Mouse (Mus musculus) hindbrain, embryonic 12.5 days (tissue): ENCODE measurements at regions not wholly inside any gene's neighbourhood (a gene's known extent, or its start where the extent isn't known, plus 50 kb on each side); places are given as distances from the start of the nearest gene placed in this dataset.
A peak's percentile ranks its signal among the peaks of the same experiment; 100 is the strongest.

Experiments used
- ATAC-seq: fragments of 200-750 bp; cut with Nextera tagmentation; 2 replicates; pipeline ENCODE4 v1.8.0; 2017; ENCODE audit warnings: moderate TSS enrichment; ENCODE audit not compliant: low FRiP score
- H3K27ac ChIP-seq: fragments of 300-500 bp; sonication (generic); 2 replicates; pipeline ENCODE4 v1.5.1; 2016; ENCODE audit warnings: mild to moderate bottlenecking
- H3K27me3 ChIP-seq: fragments of 300-500 bp; sonication (generic); 2 replicates; pipeline ENCODE4 v1.6.1; 2016; ENCODE audit warnings: mild to moderate bottlenecking
- H3K36me3 ChIP-seq: fragments of 300-500 bp; sonication (generic); 2 replicates; pipeline ENCODE4 v1.6.1; 2016; ENCODE audit warnings: mild to moderate bottlenecking
- H3K4me1 ChIP-seq: fragments of 300-500 bp; sonication (generic); 2 replicates; pipeline ENCODE4 v1.6.1; 2016
- H3K4me2 ChIP-seq: fragments of 300-500 bp; sonication (generic); replicated peaks from 2 replicates; pipeline ENCODE4 v1.6.1; 2016; ENCODE audit warnings: mild to moderate bottlenecking
- H3K4me3 ChIP-seq: fragments of 300-500 bp; sonication (generic); 2 replicates; pipeline ENCODE4 v1.5.1; 2016; ENCODE audit warnings: mild to moderate bottlenecking
- H3K9ac ChIP-seq: fragments of 300-500 bp; sonication (generic); 2 replicates; pipeline ENCODE4 v1.6.1; 2016; ENCODE audit warnings: mild to moderate bottlenecking, moderate library complexity
- H3K9me3 ChIP-seq: fragments of 300-500 bp; sonication (generic); replicated peaks from 2 replicates; pipeline ENCODE4 v1.6.1; 2016; ENCODE audit warnings: mild to moderate bottlenecking
- WGBS: fragments of 180-500 bp; shearing (Covaris S2); methylation state at CpG from one replicate; pipeline ENCODE4 v1.1.7; 2016; 5-methylcytosine and 5-hydroxymethylcytosine counted together

DNA sequence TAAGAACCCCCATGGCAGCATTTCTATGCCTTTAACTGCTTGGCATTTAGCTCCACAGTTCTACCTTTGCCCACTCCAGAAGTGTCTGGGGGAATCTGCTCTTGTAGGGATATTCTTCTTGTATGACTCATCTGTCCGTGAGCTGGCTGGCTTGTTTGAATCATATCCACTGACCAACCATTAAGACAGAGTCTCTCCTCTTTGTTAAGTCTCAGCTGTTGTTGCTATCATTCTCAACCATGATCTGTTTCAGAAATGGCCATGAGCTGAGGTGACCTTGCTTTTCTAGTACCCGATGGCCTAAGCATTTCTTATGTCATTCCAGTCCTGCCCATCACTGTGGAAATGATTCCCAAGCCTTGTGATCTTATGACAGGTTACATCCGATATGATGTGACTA is 161.8 kb downstream of the 4930564D02Rik start:
- Histone ChIP-seq H3K4me2 (no peak overlapping the region), H3K9ac (no peak overlapping the region), H3K27ac (no peak overlapping the region), H3K27me3 (no peaks in the 10 kb centered on the region), H3K4me3 (no peak overlapping the region), H3K4me1 (0 out of 2 replicates have a peak, but pooled peaks cover 5% of the 10 kb centered on the region), H3K36me3 (no peaks in the 10 kb centered on the region), H3K9me3 (no peaks in the 10 kb centered on the region)
- no peak for ATAC-seq
- 88% methylated on average over 3 of the region's 3 CpGs for WGBS

GRCm38 (mm10) chr3:105241048-105241447 is 174.4 kb downstream of the 4930564D02Rik start:
- Histone ChIP-seq H3K4me3 (no peak overlapping the region), H3K4me1 (no peaks in the 10 kb centered on the region)
- WGBS: 78% methylated on average over 3 of the region's 3 CpGs

DNA sequence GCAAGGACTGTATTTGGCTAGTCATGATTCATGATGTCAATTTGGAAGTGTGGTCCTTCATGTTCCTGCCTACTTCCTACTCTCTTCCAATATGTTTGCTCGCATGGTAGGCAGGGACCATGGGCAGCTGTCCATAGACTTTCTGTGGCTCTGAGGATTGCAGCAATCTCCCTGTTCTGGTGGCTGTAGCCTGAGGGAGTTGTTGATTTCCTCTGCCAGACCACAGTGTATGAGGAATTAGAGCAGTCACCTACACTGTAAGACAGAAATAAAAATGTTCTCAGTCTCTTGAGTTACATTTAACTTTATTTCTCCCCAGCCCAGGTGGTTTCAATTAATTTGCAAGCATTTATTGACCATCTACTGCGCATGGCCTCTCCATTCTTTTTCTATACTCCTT is 190.5 kb downstream of the 4930564D02Rik start:
- no peak overlapping the region for H3K27ac ChIP-seq
- no peak overlapping the region for H3K4me3 ChIP-seq
- H3K9me3 ChIP-seq: no peaks in the 10 kb centered on the region
- no peak overlapping the region for H3K4me2 ChIP-seq
- no peak overlapping the region for H3K9ac ChIP-seq
- H3K36me3 ChIP-seq: no peaks in the 10 kb centered on the region
- H3K4me1 ChIP-seq: no peaks in the 10 kb centered on the region
- ATAC-seq: no peak
- H3K27me3 ChIP-seq: no peaks in the 10 kb centered on the region
- WGBS: 90% methylated on average over 2 of the region's 2 CpGs

More at GRCm38 (mm10) chr3:105241048-105241447, 174.4 kb downstream of the 4930564D02Rik start:
- Histone ChIP-seq H3K9me3 (no peaks in the 10 kb centered on the region), H3K4me2 (no peak overlapping the region), H3K9ac (no peak overlapping the region), H3K27me3 (no peaks in the 10 kb centered on the region), H3K27ac (no peak overlapping the region), H3K36me3 (no peaks in the 10 kb centered on the region)
- no peak for ATAC-seq

DNA sequence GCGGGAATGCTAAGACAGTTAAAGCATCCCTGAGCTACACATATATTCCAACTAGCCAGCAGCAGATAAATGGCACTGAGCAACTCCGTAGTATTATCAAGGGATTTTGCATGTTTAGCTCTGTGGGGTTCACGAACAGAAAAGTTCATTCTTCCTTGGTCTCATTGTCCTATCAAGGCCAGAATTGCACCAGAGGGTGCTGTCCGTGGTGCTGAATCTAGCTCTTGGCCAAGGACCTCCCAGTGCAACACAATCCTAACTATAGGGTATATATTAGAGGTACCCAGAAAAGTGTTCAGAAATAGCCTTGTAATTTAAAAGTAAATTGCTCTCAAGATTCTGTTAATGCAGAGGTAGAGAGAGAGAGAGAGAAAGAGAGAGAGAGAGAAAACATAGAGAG is 176.9 kb upstream of the Kcnd3 start:
- Histone ChIP-seq H3K27me3 (no peaks in the 10 kb centered on the region), H3K27ac (no peak overlapping the region), H3K4me1 (no peaks in the 10 kb centered on the region), H3K9ac (no peak overlapping the region), H3K9me3 (no peaks in the 10 kb centered on the region), H3K4me3 (no peak overlapping the region), H3K4me2 (no peak overlapping the region), H3K36me3 (no peaks in the 10 kb centered on the region)
- ATAC-seq: no peak
- WGBS: 36% methylated on average over 4 of the region's 4 CpGs

DNA sequence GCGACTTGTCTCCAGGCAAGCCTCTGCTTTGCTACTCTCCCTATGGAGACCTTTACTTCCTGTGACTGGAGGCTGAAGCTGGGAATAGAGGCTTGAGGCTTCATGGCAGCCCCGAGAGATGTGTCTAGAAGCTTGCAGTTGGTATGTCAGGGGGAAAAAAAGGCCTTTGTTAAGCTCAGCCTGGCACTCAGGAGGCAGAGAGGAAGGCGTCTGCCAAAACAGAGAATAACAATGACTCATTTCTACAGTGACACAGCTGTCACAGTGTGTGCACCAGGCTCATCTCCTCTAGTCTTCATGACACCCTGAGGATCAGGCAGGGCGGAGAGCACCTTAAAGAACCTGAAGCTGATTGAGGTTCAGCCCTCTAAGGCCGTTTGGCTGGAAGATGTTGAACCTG is 171.2 kb upstream of the Kcnd3 start:
- Histone ChIP-seq H3K4me2 (no peak overlapping the region), H3K9ac (no peak overlapping the region), H3K27ac (no peak overlapping the region), H3K4me1 (no peaks in the 10 kb centered on the region), H3K9me3 (no peaks in the 10 kb centered on the region), H3K4me3 (no peak overlapping the region), H3K36me3 (no peaks in the 10 kb centered on the region), H3K27me3 (no peaks in the 10 kb centered on the region)
- 63% methylated on average over 5 of the region's 5 CpGs for WGBS
- ATAC-seq: no peak

- H3K36me3 ChIP-seq: no peaks in the 10 kb centered on the region
- H3K4me3 ChIP-seq: no peak overlapping the region
- no peak overlapping the region for H3K27ac ChIP-seq
- no peaks in the 10 kb centered on the region for H3K9me3 ChIP-seq
- H3K4me1 ChIP-seq: no peaks in the 10 kb centered on the region
- WGBS: 86% methylated on average over 3 of the region's 3 CpGs
- ATAC-seq: no peak
- H3K27me3 ChIP-seq: no peaks in the 10 kb centered on the region
- H3K4me2 ChIP-seq: no peak overlapping the region
- H3K9ac ChIP-seq: no peak overlapping the region
Observed at GRCm38 (mm10) chr3:105281686-105282085, 170.4 kb upstream of the Kcnd3 start.

DNA sequence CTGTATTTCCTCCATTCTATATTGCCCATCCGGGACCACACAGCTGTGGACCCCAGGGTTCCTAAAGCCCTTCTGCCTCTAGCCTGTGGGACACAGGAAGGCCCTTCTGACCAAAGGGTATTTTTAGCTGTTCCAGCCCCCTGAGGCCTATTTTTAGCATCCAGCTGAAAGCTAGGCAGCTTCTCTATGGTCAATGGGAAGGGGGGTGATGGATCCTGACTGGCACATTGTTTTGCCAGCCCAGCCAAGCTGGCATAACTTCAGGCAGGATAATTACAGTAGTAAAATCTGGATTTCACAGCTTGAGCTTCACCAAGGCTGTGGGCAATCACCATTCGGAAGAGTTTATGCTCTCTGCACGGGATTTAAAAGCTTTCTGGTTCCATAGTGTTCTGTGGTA is 153.9 kb upstream of the Kcnd3 start:
- Histone ChIP-seq H3K4me1 (peaks cover 7% of the 10 kb centered on the region; the same call in 1 of the 2 replicates), H3K36me3 (no peaks in the 10 kb centered on the region), H3K27ac (no peak overlapping the region), H3K4me3 (no peak overlapping the region), H3K4me2 (no peak overlapping the region), H3K9me3 (no peaks in the 10 kb centered on the region), H3K9ac (no peak overlapping the region), H3K27me3 (no peaks in the 10 kb centered on the region)
- no peak for ATAC-seq
- WGBS: 89% methylated on average over 3 of the region's 3 CpGs

DNA sequence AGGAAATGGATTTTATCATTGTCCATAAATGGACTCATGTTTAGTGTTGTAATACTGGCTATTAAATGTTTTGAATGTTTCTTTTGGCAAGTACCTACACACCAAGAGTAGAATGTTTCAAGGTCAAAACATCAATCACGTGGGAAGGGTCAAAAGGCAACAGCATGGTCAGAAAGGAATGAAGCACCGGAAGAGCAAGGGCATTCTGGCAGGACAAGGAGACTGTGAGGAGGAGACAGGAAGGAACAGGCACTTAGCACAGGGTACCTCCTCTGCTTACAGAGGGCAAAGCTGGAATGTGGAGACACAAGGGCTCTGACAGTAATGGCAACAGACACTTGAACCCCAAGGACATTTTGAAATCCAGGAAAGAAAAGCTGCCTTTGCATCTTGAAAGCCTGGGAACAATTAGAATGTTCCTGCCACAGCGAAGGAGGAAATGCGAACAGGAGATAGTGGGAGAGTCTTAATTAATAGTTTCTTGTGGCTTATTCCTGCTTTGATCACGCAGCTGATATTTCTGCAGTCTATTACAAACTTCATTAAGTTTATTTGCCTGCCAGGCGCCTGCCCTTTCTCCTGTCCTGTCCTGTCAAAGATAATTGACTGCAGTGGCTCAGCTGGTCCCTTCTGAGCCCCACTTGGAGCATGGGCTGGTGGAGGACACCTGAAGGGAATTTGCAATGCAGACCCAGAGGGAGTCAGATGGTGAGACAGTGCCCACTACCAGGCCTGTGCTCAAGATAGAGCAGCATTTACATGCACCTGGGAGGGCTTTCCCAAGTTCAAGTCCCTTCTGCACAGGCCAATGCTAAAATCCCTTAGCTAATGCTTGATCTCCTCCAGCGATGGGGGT is 151.2 kb upstream of the Kcnd3 start:
- H3K4me3 ChIP-seq: no peak overlapping the region
- no peaks in the 10 kb centered on the region for H3K36me3 ChIP-seq
- H3K4me2 ChIP-seq: no peak overlapping the region
- H3K4me1 ChIP-seq: peaks cover 7% of the 10 kb centered on the region; the same call in 1 of the 2 replicates
- no peak overlapping the region for H3K27ac ChIP-seq
- H3K9ac ChIP-seq: no peak overlapping the region
- no peaks in the 10 kb centered on the region for H3K9me3 ChIP-seq
- WGBS: 55% methylated on average over 7 of the region's 7 CpGs
- H3K27me3 ChIP-seq: no peaks in the 10 kb centered on the region
- ATAC-seq: peak; percentile 58; the same call in 1 of the 2 replicates

DNA sequence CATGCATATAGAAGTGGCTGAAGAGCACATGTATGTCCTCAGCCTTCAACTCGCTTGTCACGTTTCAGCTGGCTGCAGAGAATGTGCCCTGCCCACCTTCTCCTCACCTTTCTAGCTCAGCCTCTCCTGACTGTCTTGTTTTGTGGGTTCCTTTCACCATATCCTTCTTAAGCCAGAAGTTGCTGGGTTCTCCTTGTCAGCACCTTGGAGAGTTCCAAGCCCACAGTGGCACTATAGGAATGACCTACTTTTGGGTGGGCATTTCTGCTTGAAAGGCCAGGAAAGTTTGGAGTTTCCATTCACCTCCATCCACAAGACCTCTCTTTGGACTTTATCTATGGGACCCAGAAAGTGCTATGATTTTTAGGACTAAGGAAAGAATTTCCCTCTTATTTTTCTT is 144.5 kb upstream of the Kcnd3 start:
- no peaks in the 10 kb centered on the region for H3K27me3 ChIP-seq
- no peaks in the 10 kb centered on the region for H3K9me3 ChIP-seq
- H3K4me1 ChIP-seq: 0 out of 2 replicates have a peak, but pooled peaks cover 2% of the 10 kb centered on the region
- no peak overlapping the region for H3K4me3 ChIP-seq
- no peak overlapping the region for H3K9ac ChIP-seq
- no peak for ATAC-seq
- H3K27ac ChIP-seq: no peak overlapping the region
- H3K36me3 ChIP-seq: no peaks in the 10 kb centered on the region
- WGBS: 50% methylated on average over 2 of the region's 2 CpGs
- no peak overlapping the region for H3K4me2 ChIP-seq

DNA sequence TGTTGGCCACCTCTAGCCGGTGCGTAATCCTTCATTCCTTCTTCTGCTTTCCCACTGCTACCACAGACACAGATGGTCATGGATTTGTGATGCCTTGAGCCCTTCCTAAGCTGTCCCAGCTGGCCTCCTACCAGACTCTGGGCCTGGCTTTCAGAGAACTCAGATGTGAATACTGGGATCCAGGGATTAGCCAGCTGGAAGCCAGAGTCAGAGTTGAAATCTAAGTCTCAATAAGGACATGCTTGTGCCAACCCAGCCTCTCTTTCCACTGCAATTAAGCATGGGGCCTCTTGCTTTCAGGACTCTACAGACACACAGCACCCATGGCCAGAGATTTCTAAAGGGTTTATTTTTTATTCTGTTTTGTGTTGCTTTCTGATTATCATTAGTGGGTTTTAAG is 143.1 kb upstream of the Kcnd3 start:
- Histone ChIP-seq H3K4me3 (no peak overlapping the region), H3K9ac (no peak overlapping the region), H3K4me1 (0 out of 2 replicates have a peak, but pooled peaks cover 2% of the 10 kb centered on the region), H3K36me3 (no peaks in the 10 kb centered on the region), H3K27ac (no peak overlapping the region), H3K27me3 (no peaks in the 10 kb centered on the region), H3K4me2 (no peak overlapping the region), H3K9me3 (no peaks in the 10 kb centered on the region)
- WGBS: 81% methylated on average over 2 of the region's 2 CpGs
- ATAC-seq: no peak

DNA sequence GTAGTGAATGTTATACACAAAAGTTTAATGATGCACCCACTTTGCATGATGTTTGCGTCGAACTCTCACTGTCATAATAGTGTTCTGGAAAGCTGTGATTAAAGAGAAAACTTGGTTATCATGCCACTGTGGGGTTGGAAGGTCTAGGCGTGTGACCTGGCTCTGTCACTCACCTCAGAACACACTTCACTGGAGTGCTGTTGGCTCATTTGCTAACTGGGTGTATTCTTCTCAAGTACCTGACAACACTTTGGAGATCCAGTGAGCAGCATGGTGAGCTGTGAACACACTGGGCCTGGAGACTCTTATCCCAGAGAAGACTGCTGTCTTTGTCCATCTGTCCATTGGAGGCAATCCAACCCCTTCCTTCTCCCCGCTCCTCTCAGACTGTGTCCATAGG is 98.9 kb upstream of the Kcnd3 start:
- H3K27me3 ChIP-seq: no peaks in the 10 kb centered on the region
- ATAC-seq: no peak
- no peaks in the 10 kb centered on the region for H3K36me3 ChIP-seq
- H3K4me2 ChIP-seq: no peak overlapping the region
- no peaks in the 10 kb centered on the region for H3K9me3 ChIP-seq
- H3K9ac ChIP-seq: no peak overlapping the region
- 91% methylated on average over 4 of the region's 4 CpGs for WGBS
- H3K4me3 ChIP-seq: no peak overlapping the region
- no peak overlapping the region for H3K27ac ChIP-seq
- H3K4me1 ChIP-seq: peaks cover 6% of the 10 kb centered on the region; the same call in 1 of the 2 replicates

DNA sequence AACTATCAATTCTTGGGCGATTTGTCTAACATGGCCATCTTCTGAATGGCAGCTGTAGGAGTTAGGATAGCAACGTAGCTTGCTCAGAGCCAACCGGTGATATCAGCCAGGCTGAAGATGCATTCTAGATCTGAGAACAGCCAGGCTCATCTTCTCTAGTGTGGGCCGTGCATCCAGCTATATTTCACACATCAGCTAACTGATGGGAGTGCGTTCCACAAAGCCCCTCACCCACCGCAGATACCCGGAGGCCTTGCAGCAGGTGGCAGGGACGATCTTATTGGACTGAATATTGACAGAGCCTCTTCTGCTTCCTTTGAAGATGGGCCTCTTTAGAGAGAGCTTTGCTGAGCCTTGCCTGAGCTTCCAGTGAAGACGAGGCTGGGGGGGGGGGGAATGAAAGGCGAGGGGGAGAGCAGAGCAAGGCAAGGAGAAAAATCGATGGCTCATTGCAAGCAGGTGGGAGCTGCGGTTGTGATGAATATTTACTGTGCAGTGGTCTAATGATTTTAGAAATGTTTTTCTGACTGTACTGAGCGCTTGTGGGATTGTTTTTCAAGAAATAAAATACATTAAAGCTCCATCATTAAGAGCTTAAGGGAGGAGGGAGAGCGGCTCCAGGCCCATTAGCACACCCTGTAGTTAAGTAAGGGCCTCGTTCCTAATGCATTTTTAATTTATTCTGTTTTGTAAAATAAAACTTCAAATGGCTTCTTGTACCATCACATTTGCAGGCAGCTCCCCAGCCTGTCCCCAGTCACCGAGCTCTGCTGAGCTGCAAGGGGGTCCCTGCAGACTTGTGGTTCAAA is 97.8 kb upstream of the Kcnd3 start:
- Histone ChIP-seq H3K27me3 (no peaks in the 10 kb centered on the region), H3K4me1 (peaks cover 8% of the 10 kb centered on the region), H3K36me3 (no peaks in the 10 kb centered on the region), H3K27ac (no peak overlapping the region), H3K9me3 (no peaks in the 10 kb centered on the region), H3K4me3 (no peak overlapping the region), H3K9ac (no peak overlapping the region), H3K4me2 (no peak overlapping the region)
- WGBS: 72% methylated on average over 16 of the region's 16 CpGs
- 0 out of 2 replicates have a peak, but pooled peaks have one; percentile 35 for ATAC-seq
